Mouse (Mus musculus): ENCODE data around the gene Rarb. TPM values are rescaled to one million over a fixed set of nuclear protein-coding genes. Genes with fewer than 3 reads are reported as not detected.
A peak's percentile ranks its signal among the peaks of the same experiment; 100 is the strongest.

The Rarb gene
- polyA plus RNA-seq, 1 experiment from 2014 or later: 2.2 TPM

- no peak for DNase-seq
- Histone ChIP-seq H3K27me3 (ENCODE audit: insufficient read depth, low read length) (peaks cover 15% of the 10 kb centered on the region), H3K9me3 (ENCODE audit: low read length) (no peaks in the 10 kb centered on the region), H3K36me3 (replicated peaks; ENCODE audit: insufficient read depth, low read length) (no peaks in the 10 kb centered on the region), H3K9ac (replicated peaks) (no peak overlapping the region), H3K4me2 (ENCODE audit: low read depth, low read length) (no peak overlapping the region), H3K27ac (ENCODE audit: low read depth) (no peak overlapping the region), H3K4me1 (ENCODE audit: insufficient read depth) (peaks cover 7% of the 10 kb centered on the region), H3K4me3 (ENCODE audit: low read depth, low read length) (no peak overlapping the region)
- 23% methylated on average over 1 of the region's 1 CpGs for WGBS (ENCODE audit: insufficient replicate concordance)
- no peak for ATAC-seq
- TF ChIP-seq CTCF (IDR thresholded peaks at IDR 0.05; ENCODE audit: low read depth): 0 out of 2 replicates have a peak, but pooled peaks have one; percentile 15
- TF ChIP-seq EP300 (IDR thresholded peaks at IDR 0.05; ENCODE audit: low read depth): no peak
Observed at GRCm38 (mm10) chr14:16577049-16577448, 241.9 kb downstream of the Rarb start.

DNA sequence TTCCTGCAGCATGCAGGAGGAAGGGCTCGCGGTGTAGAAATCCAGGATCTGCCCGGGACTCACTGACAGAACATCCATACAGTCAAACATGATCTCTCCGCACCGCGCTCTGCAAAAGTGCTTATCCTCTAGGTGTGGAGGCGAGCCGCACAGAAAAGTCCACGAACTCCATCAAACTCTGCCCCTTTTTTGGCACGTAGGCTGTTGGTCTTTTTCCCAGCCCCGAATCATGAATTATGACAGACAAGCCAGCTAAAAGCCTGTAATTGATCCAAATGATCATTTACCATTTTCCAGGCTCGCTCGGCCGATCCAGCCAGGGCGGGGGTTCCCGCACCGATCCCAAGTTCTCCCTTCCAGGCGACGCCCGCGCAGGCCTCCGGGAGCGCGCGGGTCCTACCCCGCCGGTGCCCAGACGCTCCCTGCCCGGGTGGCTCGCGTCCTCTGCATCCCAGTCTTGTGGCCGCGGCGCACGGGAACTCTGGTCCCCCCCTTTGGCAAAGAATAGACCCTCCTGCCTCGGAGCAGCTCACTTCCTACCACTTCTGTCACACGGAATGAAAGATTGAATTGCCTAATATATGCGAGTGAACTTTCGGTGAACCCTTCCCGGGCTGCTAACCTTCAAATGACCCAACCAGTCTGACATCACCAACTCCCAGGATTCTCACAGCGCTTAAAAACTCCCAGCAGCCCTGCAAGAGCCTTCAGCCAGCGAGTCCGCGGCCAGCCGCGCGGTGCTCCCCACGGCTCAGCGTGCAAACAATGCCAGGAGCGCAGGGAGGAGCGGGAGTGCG, 243.8 kb downstream of the Rarb start:
- no peaks in the 10 kb centered on the region for H3K9me3 ChIP-seq (ENCODE audit: low read length)
- H3K27ac ChIP-seq (ENCODE audit: low read depth): peak overlapping the region; percentile 67
- H3K9ac ChIP-seq (replicated peaks): peak overlapping the region; percentile 61
- no peaks in the 10 kb centered on the region for H3K36me3 ChIP-seq (replicated peaks; ENCODE audit: insufficient read depth, low read length)
- H3K4me3 ChIP-seq (ENCODE audit: low read depth, low read length): peak overlapping the region; percentile 54
- TF ChIP-seq EP300 (IDR thresholded peaks at IDR 0.05; ENCODE audit: low read depth) (0 out of 2 replicates have a peak, but pooled peaks have one; percentile 25), CTCF (IDR thresholded peaks at IDR 0.05; ENCODE audit: low read depth) (peak; percentile 16; the same call in 1 of the 2 replicates)
- 2% methylated on average over 52 of the region's 52 CpGs for WGBS (ENCODE audit: insufficient replicate concordance)
- peaks cover 7% of the 10 kb centered on the region for H3K4me1 ChIP-seq (ENCODE audit: insufficient read depth)
- ATAC-seq (peak; percentile 94), DNase-seq (peak; percentile 75)
- peak overlapping the region; percentile 75 for H3K4me2 ChIP-seq (ENCODE audit: low read depth, low read length)
- peaks cover 15% of the 10 kb centered on the region for H3K27me3 ChIP-seq (ENCODE audit: insufficient read depth, low read length)

DNA sequence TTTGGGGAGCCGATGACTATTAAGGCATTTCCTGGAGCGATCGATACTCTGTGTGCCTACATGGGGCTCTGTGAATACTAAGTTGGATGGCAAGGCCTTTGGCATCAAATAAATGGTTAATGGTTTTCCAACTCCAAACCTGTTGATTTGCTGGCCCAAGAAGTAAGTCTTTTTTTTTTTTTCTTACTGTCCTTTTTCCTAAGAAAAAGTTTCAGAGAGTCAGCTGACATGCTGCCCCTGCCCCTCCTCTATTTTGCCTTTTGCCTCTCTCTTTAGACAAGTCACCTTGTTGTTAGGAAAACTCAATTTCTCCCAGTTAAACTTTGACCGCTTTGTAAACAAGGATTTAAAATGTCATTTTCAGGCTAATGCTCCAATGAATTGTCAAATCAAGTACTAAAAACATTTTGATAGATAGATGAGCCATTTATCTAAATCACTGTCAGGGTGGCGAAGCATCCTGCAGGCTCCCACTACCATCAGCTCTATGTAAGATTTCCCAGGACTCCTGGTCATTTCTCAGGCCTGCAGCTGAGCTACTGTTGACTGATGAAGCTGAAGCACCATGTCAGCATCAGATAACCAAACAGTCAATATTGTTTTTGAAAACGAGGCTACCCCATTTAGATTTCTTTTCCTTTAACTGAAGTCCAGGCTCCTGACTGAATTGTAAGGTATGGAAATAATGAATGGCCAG, 245.3 kb downstream of the Rarb start:
- H3K36me3 ChIP-seq (replicated peaks; ENCODE audit: insufficient read depth, low read length): no peaks in the 10 kb centered on the region
- ATAC-seq: no peak
- H3K9ac ChIP-seq (replicated peaks): no peak overlapping the region
- H3K4me1 ChIP-seq (ENCODE audit: insufficient read depth): peaks cover 9% of the 10 kb centered on the region
- WGBS (ENCODE audit: insufficient replicate concordance): 42% methylated on average over 6 of the region's 6 CpGs
- DNase-seq: no peak
- H3K27ac ChIP-seq (ENCODE audit: low read depth): no peak overlapping the region
- H3K4me3 ChIP-seq (ENCODE audit: low read depth, low read length): peak overlapping the region; percentile 54
- H3K9me3 ChIP-seq (ENCODE audit: low read length): no peaks in the 10 kb centered on the region
- H3K27me3 ChIP-seq (ENCODE audit: insufficient read depth, low read length): peaks cover 15% of the 10 kb centered on the region
- no peak for TF ChIP-seq CTCF (IDR thresholded peaks at IDR 0.05; ENCODE audit: low read depth)
- no peak for TF ChIP-seq EP300 (IDR thresholded peaks at IDR 0.05; ENCODE audit: low read depth)
- peak overlapping the region; percentile 75 for H3K4me2 ChIP-seq (ENCODE audit: low read depth, low read length)

DNA sequence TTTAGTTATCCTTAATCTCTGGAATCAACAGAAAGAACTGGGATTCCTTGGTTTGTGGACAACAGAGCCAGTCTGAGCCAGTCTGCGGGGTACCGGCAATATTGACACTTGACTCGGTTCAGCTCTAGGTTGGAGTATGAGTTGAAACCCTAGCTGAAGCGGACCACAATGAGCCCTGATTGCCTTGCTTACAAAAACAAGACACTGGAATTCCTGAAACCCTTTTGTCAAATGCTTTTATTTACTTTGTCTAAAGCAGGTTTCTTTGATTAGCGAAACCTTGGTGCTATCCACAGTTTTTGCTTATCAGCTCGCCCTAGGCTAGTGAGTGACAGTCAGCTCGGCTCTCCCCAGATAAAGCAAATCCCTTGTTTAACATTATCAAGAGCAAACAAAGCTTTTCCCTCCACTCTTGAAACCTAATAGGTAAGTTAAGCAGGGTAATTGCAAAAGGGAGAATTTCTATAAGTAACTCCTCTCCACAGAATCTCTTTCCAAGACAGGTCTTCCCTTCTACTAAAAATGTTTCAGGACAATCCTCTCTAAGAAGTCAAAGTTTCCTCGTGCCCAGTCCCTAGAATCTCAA, 246.1 kb downstream of the Rarb start:
- ATAC-seq (no peak), DNase-seq (no peak)
- Histone ChIP-seq H3K36me3 (replicated peaks; ENCODE audit: insufficient read depth, low read length) (no peaks in the 10 kb centered on the region), H3K4me1 (ENCODE audit: insufficient read depth) (peaks cover 9% of the 10 kb centered on the region), H3K4me3 (ENCODE audit: low read depth, low read length) (peak overlapping the region; percentile 54), H3K9ac (replicated peaks) (peak overlapping the region; percentile 2; the same call in 1 of the 2 replicates), H3K9me3 (ENCODE audit: low read length) (no peaks in the 10 kb centered on the region), H3K27me3 (ENCODE audit: insufficient read depth, low read length) (peaks cover 15% of the 10 kb centered on the region), H3K4me2 (ENCODE audit: low read depth, low read length) (peak overlapping the region; percentile 75), H3K27ac (ENCODE audit: low read depth) (no peak overlapping the region)
- TF ChIP-seq EP300 (IDR thresholded peaks at IDR 0.05; ENCODE audit: low read depth) (no peak), CTCF (IDR thresholded peaks at IDR 0.05; ENCODE audit: low read depth) (no peak)
- 33% methylated on average over 8 of the region's 8 CpGs for WGBS (ENCODE audit: insufficient replicate concordance)

GRCm38 (mm10) chr14:16569506-16570001, 249.4 kb downstream of the Rarb start:
- H3K27me3 ChIP-seq (ENCODE audit: insufficient read depth, low read length): no peaks in the 10 kb centered on the region; the same call in 1 of the 2 replicates
- peaks cover 9% of the 10 kb centered on the region for H3K4me1 ChIP-seq (ENCODE audit: insufficient read depth)
- no peak overlapping the region for H3K9ac ChIP-seq (replicated peaks)
- no peak for DNase-seq
- no peak overlapping the region for H3K4me3 ChIP-seq (ENCODE audit: low read depth, low read length)
- H3K9me3 ChIP-seq (ENCODE audit: low read length): no peaks in the 10 kb centered on the region
- H3K4me2 ChIP-seq (ENCODE audit: low read depth, low read length): no peak overlapping the region
- 27% methylated on average over 7 of the region's 7 CpGs for WGBS (ENCODE audit: insufficient replicate concordance)
- ATAC-seq: no peak
- no peaks in the 10 kb centered on the region for H3K36me3 ChIP-seq (replicated peaks; ENCODE audit: insufficient read depth, low read length)
- TF ChIP-seq EP300 (IDR thresholded peaks at IDR 0.05; ENCODE audit: low read depth) (no peak), CTCF (IDR thresholded peaks at IDR 0.05; ENCODE audit: low read depth) (no peak)
- no peak overlapping the region for H3K27ac ChIP-seq (ENCODE audit: low read depth)

DNA sequence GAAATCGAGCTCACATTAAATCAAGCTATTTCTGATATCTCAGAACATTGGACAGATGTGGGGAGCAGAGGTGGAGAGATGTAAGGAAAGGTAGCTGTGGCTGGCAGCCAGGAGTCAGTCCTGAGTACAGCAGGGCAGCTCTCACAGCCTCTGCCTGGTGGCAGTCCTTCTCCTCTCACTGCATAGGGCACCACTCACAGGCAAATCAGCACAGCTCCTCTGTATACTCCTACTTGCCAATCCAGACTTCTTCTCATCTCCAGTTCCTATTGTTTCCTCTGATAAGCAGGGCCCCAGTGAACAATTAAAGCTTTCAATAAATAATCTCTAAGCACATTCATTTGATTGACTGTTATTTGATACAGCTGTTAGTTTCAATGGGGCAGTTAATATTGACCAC, 252.0 kb downstream of the Rarb start:
- Histone ChIP-seq H3K27me3 (ENCODE audit: insufficient read depth, low read length) (no peaks in the 10 kb centered on the region), H3K4me3 (ENCODE audit: low read depth, low read length) (no peak overlapping the region), H3K9ac (replicated peaks) (no peak overlapping the region), H3K4me1 (ENCODE audit: insufficient read depth) (peaks cover 5% of the 10 kb centered on the region), H3K36me3 (replicated peaks; ENCODE audit: insufficient read depth, low read length) (no peaks in the 10 kb centered on the region), H3K9me3 (ENCODE audit: low read length) (no peaks in the 10 kb centered on the region), H3K4me2 (ENCODE audit: low read depth, low read length) (no peak overlapping the region), H3K27ac (ENCODE audit: low read depth) (no peak overlapping the region)
- TF ChIP-seq CTCF (IDR thresholded peaks at IDR 0.05; ENCODE audit: low read depth) (no peak), EP300 (IDR thresholded peaks at IDR 0.05; ENCODE audit: low read depth) (no peak)
- WGBS (ENCODE audit: insufficient replicate concordance): 60% methylated on average over 1 of the region's 1 CpGs
- ATAC-seq (no peak), DNase-seq (no peak)
